Mouse (Mus musculus) heart, embryonic 10.5 days (tissue): Measurements from ENCODE around the gene Prpf8. TPM values are rescaled to one million over a fixed set of nuclear protein-coding genes. Genes with fewer than 3 reads are reported as not detected.

Experiments used
- microRNA counts: library from miRNA; unstranded; fragments of <30 nt; microRNA quantifications from one replicate; lab custom pipeline; 2017
- microRNA-seq: library from miRNA; unstranded; fragments of <30 nt; microRNA quantifications from one replicate; pipeline ENCODE4, GENCODE M21; 2017
- polyA plus RNA-seq: library from polyadenylated mRNA; unstranded; fragments of >200 nt; fragmentation: Nextera tagmentation; extraction: Ambion mirVana; gene quantifications from 2 replicates; pipeline ENCODE4 v1.2.1, GENCODE M21; 2016

The Prpf8 gene
- polyA plus RNA-seq, 1 experiment from 2014 or later: 53.7 TPM

MicroRNA genes within 50 kb of the gene (microRNA counts, 519-probe panel; counts per million panel counts)
- 8,018 counts per million, percentile 88 among the panel's probes with 10 or more counts for microRNA mmu-miR-22 (lab: Ali Mortazavi, UCI)

Small RNAs within 50 kb of the gene (microRNA-seq; reads per million reads assigned to microRNA genes)
- gene Mir22 (12,002 reads per million, percentile 96 among the genes with 10 or more reads in this experiment), gene Mir3971 (not detected)

Other genes with a start within 250 kb of the Prpf8 start
- gene Rpa1, start 138.5 kb upstream of the Prpf8 start, polyA plus RNA-seq: 127 and 143 TPM in 2 replicates
- gene Smyd4, start 138.4 kb upstream of the Prpf8 start, polyA plus RNA-seq: 13.6 and 15.3 TPM in 2 replicates
- gene Serpinf1, start 64.1 kb upstream of the Prpf8 start, polyA plus RNA-seq: 53.6 and 168 TPM in 2 replicates
- gene Serpinf2, start 47.2 kb upstream of the Prpf8 start, polyA plus RNA-seq: 3.6 and 98.2 TPM in 2 replicates
- 6.9 and 7.6 TPM in 2 replicates for gene Wdr81, start 32.1 kb upstream of the Prpf8 start, polyA plus RNA-seq
- 12.8 and 21.3 TPM in 2 replicates for gene Tlcd2, start 25.1 kb upstream of the Prpf8 start, polyA plus RNA-seq
- 0.76 and 0.78 TPM in 2 replicates for gene Rilp, start 23.3 kb downstream of the Prpf8 start, polyA plus RNA-seq
- gene Scarf1, start 26.7 kb downstream of the Prpf8 start, polyA plus RNA-seq: 13.6 and 15.8 TPM in 2 replicates
- 5.5 and 6.4 TPM in 2 replicates for gene Slc43a2, start 44.9 kb downstream of the Prpf8 start, polyA plus RNA-seq
- 56.1 and 80.1 TPM in 2 replicates for gene Pitpna, start 101.3 kb downstream of the Prpf8 start, polyA plus RNA-seq
- 16.9 and 18.7 TPM in 2 replicates for gene Inpp5k, start 144.2 kb downstream of the Prpf8 start, polyA plus RNA-seq
- 55.3 and 75.2 TPM in 2 replicates for gene Myo1c, start 163.7 kb downstream of the Prpf8 start, polyA plus RNA-seq
- gene Crk, start 192.4 kb downstream of the Prpf8 start, polyA plus RNA-seq: 110 and 113 TPM in 2 replicates
- 870 and 941 TPM in 2 replicates for gene Ywhae, start 246.1 kb downstream of the Prpf8 start, polyA plus RNA-seq